Mouse (Mus musculus) embryo, embryonic 9.5 days (tissue): ENCODE data around the gene Eif3a.

ENCODE experiments used
- DNase-seq: peaks from one replicate; pipeline ENCODE4 v3.0.0-alpha.2; 2017; ENCODE audit errors: extremely low spot score

Gene Eif3a

GRCm38 (mm10) chr19:60758896-60759835 is 31.3 kb downstream of the Eif3a start:
- peak; percentile 10 for DNase-seq

GRCm38 (mm10) chr19:60757099-60757785 is 33.2 kb downstream of the Eif3a start:
- no peak for DNase-seq

DNA sequence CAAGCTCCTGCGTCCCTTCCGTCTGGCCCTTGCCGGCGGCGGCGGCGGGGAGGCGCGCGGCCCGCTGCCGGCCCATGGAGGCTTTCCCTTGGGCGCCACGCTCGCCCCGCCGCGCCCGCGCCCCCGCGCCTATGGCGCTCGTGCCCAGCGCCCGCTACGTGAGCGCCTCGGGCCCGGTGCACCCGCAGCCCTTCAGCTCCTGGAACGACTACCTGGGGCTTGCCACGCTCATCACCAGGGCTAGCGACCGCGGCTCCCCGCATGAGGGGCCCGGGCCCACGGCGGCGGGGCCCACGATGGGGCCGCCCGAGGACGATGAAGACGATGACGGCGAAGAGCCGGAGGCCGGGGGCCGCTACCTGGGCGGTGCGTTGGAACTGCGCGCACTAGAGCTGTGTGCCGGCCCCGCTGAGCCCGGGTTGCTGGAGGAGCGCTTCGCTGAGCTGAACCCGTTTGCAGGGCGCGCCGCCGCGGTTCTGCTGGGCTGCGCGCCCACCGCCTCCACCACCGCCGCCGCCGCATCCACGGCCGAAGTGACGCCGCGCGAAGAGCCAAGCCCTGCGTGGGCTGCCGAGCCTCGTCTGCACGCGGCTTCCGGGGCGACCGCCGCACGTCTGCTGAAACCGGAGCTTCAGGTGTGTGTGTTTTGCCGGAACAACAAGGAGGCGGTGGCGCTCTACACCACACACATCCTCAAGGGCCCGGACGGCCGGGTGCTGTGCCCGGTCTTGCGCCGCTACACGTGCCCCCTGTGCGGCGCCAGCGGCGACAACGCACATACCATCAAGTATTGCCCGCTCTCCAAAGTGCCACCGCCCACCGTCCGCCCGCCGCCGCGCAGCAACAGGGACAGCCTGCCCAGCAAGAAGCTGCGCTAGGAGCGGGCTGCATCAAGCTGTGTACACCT is 34.0 kb downstream of the Eif3a start:
- DNase-seq: peak; percentile 56

DNA sequence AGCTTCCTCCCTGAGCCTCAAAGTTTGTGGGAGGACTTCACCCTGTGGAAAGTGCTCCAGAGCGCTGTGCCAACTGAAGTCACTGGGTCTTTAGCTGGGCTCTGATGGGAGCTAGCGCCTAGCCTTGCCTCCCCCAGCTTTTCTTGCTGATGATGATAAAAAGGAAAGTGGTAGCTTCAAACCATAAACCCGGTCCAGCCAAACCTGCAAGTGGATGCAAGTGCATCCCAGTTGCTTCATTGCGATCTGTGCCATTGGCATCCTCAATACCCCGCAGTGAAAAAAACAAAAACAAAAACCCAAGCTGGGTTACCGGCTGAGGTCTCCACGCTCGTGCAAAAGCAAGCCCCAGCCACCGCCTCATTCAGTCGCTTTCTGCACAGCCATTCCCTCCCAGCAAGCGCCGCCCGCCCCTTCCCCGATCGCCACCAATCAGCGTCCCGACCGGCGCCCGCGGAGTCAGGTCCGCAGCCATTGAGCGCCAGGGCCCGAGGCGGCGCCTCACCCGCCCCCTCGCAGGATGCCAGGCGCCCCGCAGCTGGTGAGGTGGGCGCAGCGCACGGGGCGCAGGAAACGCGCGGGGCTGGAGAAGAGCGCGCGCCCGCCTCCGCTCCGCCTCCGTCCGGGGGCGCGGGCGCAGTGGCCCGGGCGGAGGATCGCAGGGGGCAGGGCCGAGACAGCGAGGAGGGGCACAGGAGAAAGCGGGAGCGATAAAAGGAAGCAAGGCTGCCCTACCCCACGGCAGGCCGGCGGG is 34.8 kb downstream of the Eif3a start, which contains the start of gene Nanos1:
Gene Nanos1 (plus strand): TSS at position 550 of the 754 bp plus-strand sequence.
- DNase-seq: peak; percentile 89

DNA sequence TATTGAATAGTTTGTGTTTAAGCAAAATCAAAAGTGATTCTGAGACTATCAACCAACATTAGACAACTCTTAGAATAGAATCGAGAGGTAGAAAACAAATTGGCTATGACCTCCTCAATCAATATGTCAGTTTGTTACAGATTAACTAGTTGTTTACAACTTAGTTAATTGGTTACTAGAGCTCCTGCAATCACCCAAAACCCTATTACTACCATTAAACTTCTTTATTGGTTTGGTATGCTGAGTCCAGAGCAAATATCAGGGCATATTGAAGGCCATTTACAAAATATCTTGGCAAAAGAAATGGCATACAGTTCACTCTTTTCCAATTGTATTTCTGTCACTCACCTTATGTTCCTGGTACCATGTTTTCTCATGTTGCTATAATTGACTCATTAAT is 42.7 kb downstream of the Eif3a start:
- no peak for DNase-seq

- DNase-seq: no peak
These were observed 46.5 kb downstream of the Eif3a start for GRCm38 (mm10) chr19:60743767-60744547.

DNA sequence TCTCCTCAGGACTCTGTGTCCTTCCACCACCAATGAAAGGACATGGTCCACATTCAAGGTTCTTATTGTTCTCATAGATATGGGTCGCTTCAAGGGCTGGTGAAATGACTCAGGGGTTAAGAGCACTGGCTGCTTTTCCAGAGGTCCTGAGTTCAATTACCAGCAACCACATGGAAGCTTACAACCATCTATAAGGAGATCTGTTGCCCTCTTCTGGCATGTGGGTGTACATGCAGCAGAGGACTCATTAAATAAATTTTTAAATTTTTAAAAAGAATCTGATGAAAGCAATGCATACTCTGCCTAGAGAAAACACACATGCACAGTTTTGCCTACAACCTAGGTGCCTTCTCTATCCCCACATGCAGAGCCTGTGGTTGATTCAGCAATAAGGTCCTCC is 49.9 kb downstream of the Eif3a start:
- no peak for DNase-seq

- DNase-seq: no peak
These were observed 58.5 kb downstream of the Eif3a start for GRCm38 (mm10) chr19:60731966-60732365.

DNA sequence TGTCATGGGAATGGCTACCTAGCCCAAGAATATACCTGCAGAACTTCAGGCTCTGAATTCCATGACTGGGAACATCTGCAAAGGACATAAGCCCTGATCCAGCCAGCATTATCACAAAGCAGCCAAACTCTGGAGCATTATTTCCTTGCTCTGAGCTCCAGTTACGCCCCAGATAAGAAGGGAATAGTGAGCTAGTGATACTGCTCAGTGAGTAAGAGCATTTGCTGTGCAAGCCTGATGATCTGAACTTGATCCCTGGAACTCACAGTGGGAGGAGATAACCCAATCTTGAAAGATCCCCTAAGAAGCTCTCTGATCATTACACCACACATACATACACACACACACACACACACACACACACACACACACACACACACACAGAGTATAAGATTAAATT is 59.2 kb downstream of the Eif3a start:
- DNase-seq: no peak

- DNase-seq: peak; percentile 39
These were observed 60.1 kb downstream of the Eif3a start for GRCm38 (mm10) chr19:60730281-60730852.

- DNase-seq: no peak
These were observed 74.1 kb downstream of the Eif3a start for GRCm38 (mm10) chr19:60716381-60716780.

DNA sequence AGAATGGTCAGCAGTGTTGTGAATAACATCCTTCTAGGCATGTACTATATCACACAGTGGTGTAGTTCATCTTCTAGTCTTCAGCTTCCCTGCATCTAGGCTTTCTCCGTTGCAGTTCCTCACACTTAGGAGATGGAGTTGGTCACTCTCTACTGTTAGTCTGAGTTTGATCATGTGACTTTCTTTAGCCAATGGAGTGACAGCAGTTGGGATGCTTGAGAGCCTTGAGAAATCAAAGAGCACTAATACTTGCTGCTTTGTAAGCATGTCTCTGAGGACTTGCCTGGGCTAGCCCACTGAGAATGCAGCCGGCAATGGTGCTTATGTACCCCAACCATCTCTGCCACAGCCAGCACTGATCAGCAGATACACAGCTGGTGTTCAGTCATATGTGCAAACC is 77.9 kb downstream of the Eif3a start:
- no peak for DNase-seq
